Mouse (Mus musculus): Measurements from ENCODE around the gene Snx25. TPM values are rescaled to one million over a fixed set of nuclear protein-coding genes. Genes with fewer than 3 reads are reported as not detected.

Snx25 gene
- polyA plus RNA-seq, 1 experiment = 12.5 TPM

DNA sequence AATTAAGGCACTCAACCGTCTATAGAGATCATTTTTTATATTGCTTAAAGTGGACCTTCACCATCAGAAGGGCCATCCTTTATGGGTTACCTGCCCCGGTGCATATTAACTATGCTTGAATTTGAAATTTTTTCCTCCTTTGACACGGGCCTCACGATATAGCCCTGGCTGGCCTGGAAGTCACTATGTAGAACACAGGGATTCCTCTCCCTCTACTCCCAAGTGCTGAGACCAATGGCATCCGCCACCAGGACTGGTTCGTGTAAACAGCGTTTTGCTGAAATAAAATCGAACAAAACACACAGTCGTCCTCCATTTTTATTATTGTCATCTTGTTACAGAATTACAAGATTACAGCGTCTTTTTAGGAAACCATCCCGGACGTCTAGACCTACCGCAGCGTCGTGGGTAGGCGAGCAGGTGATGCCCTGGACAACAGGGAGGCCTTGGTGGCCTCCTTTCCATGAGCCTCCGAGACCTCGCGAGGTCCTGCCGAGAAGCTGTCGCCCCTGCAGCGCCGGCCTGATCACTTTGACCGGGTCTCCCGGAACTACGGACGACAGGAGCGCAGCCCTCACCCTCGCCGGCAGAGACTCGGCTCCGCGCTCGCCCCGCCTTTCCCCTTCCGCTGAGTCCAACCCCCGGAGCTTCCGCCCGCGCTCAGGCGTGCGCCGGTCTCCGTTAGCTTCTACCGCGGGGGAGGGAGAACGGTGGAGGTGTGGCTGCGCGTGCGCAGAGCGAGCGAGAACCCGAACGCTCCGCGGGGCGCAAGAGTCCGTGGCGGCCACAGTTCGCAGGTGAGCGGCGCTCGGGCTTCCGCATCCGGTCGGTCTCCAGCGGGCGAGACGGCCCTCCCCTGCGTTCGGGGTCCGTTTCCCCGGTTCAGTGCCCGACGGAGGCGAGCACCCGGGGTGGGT, 11.3 kb upstream of the Snx25 start:
- H3K4me3 ChIP-seq (replicated peaks; ENCODE audit: control insufficient read depth, low read depth, low read length) = peak overlapping the region; percentile 92
- TF ChIP-seq CTCF (IDR thresholded peaks at IDR 0.05; ENCODE audit: control insufficient read depth, insufficient read depth, low read length) (no peak), POLR2A (IDR thresholded peaks at IDR 0.05; ENCODE audit: borderline replicate concordance, control insufficient read depth, low read depth, low read length) (peak; percentile 91; the same call in 1 of the 2 replicates)
- peak overlapping the region; percentile 90 for H3K27ac ChIP-seq (ENCODE audit: control insufficient read depth, insufficient read depth, low read depth, low read length, poor library complexity)
- WGBS = under 1% methylated on average over 77 of the region's 77 CpGs
- H3K4me1 ChIP-seq (ENCODE audit: control insufficient read depth, insufficient read depth, low read length) = peaks cover 1% of the 10 kb centered on the region; the same call in 1 of the 2 replicates

DNA sequence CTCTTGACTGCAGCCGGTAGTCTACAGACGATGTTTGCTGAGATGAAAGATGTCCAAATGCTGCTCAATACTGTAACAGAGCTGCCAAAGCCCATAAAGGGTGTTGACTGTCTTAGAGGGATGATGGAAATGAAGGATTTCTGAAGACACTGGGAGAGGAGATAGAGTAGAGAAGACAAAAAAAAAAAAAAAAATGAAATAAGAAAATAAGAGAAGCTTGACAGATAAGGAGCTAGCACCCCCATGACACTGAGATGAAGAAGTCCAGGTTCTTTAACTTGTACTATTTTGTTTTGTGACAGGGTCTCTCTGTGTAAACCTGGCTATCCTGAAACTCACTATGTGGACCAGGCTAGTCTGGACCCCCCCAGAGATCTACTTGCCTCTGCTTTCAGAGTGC, 1.1 kb upstream of the Snx25 start:
- TF ChIP-seq POLR2A (IDR thresholded peaks at IDR 0.05; ENCODE audit: borderline replicate concordance, control insufficient read depth, low read depth, low read length) (no peak), CTCF (IDR thresholded peaks at IDR 0.05; ENCODE audit: control insufficient read depth, insufficient read depth, low read length) (no peak)
- WGBS = 18% methylated on average over 2 of the region's 2 CpGs
- peaks cover 1% of the 10 kb centered on the region; the same call in 1 of the 2 replicates for H3K4me1 ChIP-seq (ENCODE audit: control insufficient read depth, insufficient read depth, low read length)
- H3K27ac ChIP-seq (ENCODE audit: control insufficient read depth, insufficient read depth, low read depth, low read length, poor library complexity) = no peak overlapping the region
- no peak overlapping the region for H3K4me3 ChIP-seq (replicated peaks; ENCODE audit: control insufficient read depth, low read depth, low read length)

DNA sequence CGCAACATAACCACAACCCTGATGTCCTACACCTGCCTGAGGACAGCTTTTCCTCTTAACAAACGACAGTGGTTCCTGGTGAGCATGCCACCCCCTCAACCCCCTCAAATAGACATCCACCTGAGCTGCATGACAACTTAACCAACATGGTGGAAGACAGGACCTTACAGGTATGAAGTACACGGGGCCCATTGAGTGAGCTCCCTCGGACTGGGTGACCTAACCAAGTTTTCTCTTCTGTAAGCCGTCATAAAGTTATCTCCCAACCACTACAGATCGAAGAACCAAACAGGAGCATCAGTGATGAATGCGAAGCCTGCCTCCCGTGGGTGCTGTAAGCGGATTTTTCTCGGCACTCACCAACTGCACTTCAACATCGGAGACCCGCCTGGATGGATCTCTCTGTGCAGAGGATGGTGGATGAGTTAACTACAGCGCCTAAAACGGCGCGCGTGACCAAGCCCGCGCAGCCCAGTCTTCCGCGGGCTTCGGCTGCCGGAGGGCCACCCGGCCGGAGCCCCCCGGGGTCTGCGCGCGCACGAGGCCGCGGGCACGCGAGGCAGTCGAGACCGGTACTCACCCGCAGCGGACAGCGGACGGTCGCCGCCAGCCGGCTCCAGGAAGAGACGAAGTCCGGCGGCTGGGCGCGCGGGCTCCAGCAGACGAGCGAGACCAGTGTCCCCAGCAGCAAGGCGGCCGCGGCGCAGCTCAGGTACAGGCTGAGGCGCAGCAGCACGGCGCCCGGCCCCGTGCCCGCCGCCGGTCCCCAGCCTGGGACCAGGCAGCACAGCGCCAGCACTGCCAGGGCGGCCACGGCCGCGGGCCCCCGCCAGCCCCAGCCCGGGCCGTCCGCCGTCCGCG, 527 bp downstream of the Snx25 start, which contains the start of gene Cfap97:
Cfap97 (plus strand) TSS at position 570 of the 861 bp plus-strand sequence.
- H3K27ac ChIP-seq (ENCODE audit: control insufficient read depth, insufficient read depth, low read depth, low read length, poor library complexity) = peak within 1 kb of the TSS; percentile 81
- TF ChIP-seq CTCF (IDR thresholded peaks at IDR 0.05; ENCODE audit: control insufficient read depth, insufficient read depth, low read length) (no peak), POLR2A (IDR thresholded peaks at IDR 0.05; ENCODE audit: borderline replicate concordance, control insufficient read depth, low read depth, low read length) (no peak)
- peaks cover 1% of the 10 kb centered on the region; the same call in 1 of the 2 replicates for H3K4me1 ChIP-seq (ENCODE audit: control insufficient read depth, insufficient read depth, low read length)
- peak within 1 kb of the TSS; percentile 57 for H3K4me3 ChIP-seq (replicated peaks; ENCODE audit: control insufficient read depth, low read depth, low read length)
- 3% methylated on average over 75 of the region's 75 CpGs for WGBS

DNA sequence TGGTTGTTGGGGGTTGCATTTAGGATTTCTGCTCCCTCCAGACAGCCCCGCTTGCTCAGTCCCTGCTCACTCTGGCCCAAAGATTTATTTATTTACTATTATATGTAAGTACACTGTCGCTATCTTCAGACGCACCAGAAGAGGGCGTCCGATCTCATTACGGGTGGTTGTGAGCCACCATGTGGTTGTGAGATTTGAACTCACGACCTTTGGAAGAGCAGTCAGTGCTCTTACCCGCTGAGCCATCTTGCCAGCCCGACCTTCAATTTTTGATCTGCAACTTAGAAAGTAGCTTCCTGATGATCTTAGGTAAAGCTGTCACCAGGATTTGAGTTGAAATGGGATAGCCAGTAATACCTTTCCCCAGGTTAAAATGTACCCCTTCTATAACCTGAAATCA, 2.2 kb downstream of the Snx25 start:
- Histone ChIP-seq H3K4me3 (replicated peaks; ENCODE audit: control insufficient read depth, low read depth, low read length) (no peak overlapping the region), H3K27ac (ENCODE audit: control insufficient read depth, insufficient read depth, low read depth, low read length, poor library complexity) (no peak overlapping the region), H3K4me1 (ENCODE audit: control insufficient read depth, insufficient read depth, low read length) (peaks cover 1% of the 10 kb centered on the region; the same call in 1 of the 2 replicates)
- WGBS = 84% methylated on average over 9 of the region's 9 CpGs
- TF ChIP-seq CTCF (IDR thresholded peaks at IDR 0.05; ENCODE audit: control insufficient read depth, insufficient read depth, low read length) = no peak

DNA sequence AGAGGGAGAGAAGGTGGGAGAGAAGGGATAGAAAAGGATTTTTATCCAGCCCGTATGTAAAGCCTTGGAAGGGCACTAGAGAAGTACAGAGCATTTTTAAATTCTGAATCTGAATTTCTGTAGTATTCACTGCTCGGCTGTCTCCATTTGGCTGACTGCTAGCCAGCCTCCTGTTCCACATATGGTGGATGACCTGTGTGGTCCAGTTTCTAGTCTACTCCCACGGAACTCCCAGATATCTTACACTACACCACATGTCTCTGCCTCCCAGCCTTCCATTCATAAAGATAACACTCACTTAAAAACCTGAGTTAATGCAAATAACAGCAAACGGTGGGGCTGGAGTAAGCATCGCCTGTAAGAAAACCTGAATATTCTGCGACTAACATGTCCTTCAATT, 2.7 kb downstream of the Snx25 start:
- 87% methylated on average over 6 of the region's 6 CpGs for WGBS
- peaks cover 1% of the 10 kb centered on the region; the same call in 1 of the 2 replicates for H3K4me1 ChIP-seq (ENCODE audit: control insufficient read depth, insufficient read depth, low read length)
- H3K27ac ChIP-seq (ENCODE audit: control insufficient read depth, insufficient read depth, low read depth, low read length, poor library complexity) = no peak overlapping the region
- H3K4me3 ChIP-seq (replicated peaks; ENCODE audit: control insufficient read depth, low read depth, low read length) = no peak overlapping the region
- TF ChIP-seq CTCF (IDR thresholded peaks at IDR 0.05; ENCODE audit: control insufficient read depth, insufficient read depth, low read length) (no peak), POLR2A (IDR thresholded peaks at IDR 0.05; ENCODE audit: borderline replicate concordance, control insufficient read depth, low read depth, low read length) (no peak)

DNA sequence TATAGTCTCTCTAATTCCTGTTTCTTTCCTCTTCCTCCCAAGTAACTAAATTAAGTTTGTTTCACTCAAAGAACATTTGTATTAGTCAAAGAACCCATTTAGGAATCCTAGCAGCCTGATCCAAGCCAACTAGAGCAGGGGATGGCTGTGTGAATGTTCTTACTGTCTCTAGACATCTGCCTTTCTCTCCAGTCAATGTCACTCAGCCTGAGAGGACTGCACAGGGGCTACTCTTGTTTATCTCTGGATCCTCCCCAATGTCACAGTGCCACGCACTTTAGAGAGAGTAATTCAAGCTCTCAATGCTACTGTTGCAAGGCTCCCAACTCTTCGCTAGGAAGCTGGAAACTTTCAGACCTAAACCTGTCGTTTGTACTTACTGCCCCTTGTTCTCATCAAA, 5.8 kb downstream of the Snx25 start:
- Histone ChIP-seq H3K4me1 (ENCODE audit: control insufficient read depth, insufficient read depth, low read length) (peaks cover 1% of the 10 kb centered on the region; the same call in 1 of the 2 replicates), H3K27ac (ENCODE audit: control insufficient read depth, insufficient read depth, low read depth, low read length, poor library complexity) (no peak overlapping the region), H3K4me3 (replicated peaks; ENCODE audit: control insufficient read depth, low read depth, low read length) (no peak overlapping the region)
- WGBS = 77% methylated on average over 3 of the region's 3 CpGs
- no peak for TF ChIP-seq POLR2A (IDR thresholded peaks at IDR 0.05; ENCODE audit: borderline replicate concordance, control insufficient read depth, low read depth, low read length)
- TF ChIP-seq CTCF (IDR thresholded peaks at IDR 0.05; ENCODE audit: control insufficient read depth, insufficient read depth, low read length) = no peak

DNA sequence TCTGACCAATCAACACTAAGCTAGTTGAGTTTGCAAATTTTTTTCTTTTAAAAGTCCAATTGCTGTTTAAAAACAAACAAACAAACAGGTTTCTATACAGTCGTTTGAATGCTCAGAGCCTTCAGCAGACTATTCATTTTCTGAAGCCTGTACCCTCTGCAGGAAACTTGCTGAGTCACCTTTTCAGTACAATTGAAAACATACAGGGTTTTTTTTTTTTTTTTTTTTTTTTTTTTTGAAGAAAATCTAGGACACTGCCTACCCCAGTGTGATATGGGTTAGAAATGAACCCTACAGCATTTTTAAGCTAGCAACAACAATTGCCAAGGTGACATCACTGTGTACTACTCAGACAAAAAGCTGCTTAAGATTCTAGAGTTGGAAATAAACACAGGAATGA, 8.0 kb downstream of the Snx25 start:
- Histone ChIP-seq H3K4me3 (replicated peaks; ENCODE audit: control insufficient read depth, low read depth, low read length) (no peak overlapping the region), H3K27ac (ENCODE audit: control insufficient read depth, insufficient read depth, low read depth, low read length, poor library complexity) (no peak overlapping the region), H3K4me1 (ENCODE audit: control insufficient read depth, insufficient read depth, low read length) (no peaks in the 10 kb centered on the region; the same call in 1 of the 2 replicates)
- 3% methylated on average over 1 of the region's 1 CpGs for WGBS
- no peak for TF ChIP-seq POLR2A (IDR thresholded peaks at IDR 0.05; ENCODE audit: borderline replicate concordance, control insufficient read depth, low read depth, low read length)
- TF ChIP-seq CTCF (IDR thresholded peaks at IDR 0.05; ENCODE audit: control insufficient read depth, insufficient read depth, low read length) = no peak

DNA sequence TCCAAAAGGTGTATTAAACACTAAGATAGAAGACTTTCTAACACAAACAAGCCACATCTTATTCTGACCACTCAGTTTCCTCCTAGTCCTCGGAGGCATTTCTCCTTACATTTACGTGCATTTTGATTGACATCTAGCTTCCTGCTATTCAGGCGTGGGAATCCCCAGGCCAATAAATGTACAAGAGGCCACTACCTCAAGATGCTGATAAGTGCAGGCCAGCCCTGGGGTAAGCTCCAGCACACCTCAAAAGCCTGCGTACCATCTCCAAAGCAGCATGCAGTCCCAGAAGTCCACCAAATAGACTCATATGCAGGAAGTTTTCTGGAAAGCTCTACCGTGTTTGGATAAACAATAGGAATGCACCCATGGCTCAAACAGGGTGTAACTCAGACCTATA, 8.5 kb downstream of the Snx25 start:
- TF ChIP-seq CTCF (IDR thresholded peaks at IDR 0.05; ENCODE audit: control insufficient read depth, insufficient read depth, low read length) (no peak), POLR2A (IDR thresholded peaks at IDR 0.05; ENCODE audit: borderline replicate concordance, control insufficient read depth, low read depth, low read length) (no peak)
- 49% methylated on average over 5 of the region's 5 CpGs for WGBS
- Histone ChIP-seq H3K4me1 (ENCODE audit: control insufficient read depth, insufficient read depth, low read length) (no peaks in the 10 kb centered on the region; the same call in 1 of the 2 replicates), H3K4me3 (replicated peaks; ENCODE audit: control insufficient read depth, low read depth, low read length) (no peak overlapping the region), H3K27ac (ENCODE audit: control insufficient read depth, insufficient read depth, low read depth, low read length, poor library complexity) (no peak overlapping the region)
